Mouse (Mus musculus): ENCODE results near the gene Mypop.
A peak's percentile ranks its signal among the peaks of the same experiment; 100 is the strongest.

The Mypop gene

GRCm38 (mm10) chr7:18990601-18991295 is at the start of gene Mypop:
Gene Mypop, plus strand, starts transcription at chr7:18991245.
- DNase-seq (ENCODE audit: low spot score) = peak; percentile 99

GRCm38 (mm10) chr7:18942376-18942775 is 48.7 kb upstream of the Mypop start:
- DNase-seq (ENCODE audit: low spot score) = no peak

- DNase-seq (ENCODE audit: low spot score) = no peak
Observed at GRCm38 (mm10) chr7:18942815-18943214, 48.2 kb upstream of the Mypop start.

- no peak for DNase-seq (ENCODE audit: low spot score)
Observed at GRCm38 (mm10) chr7:18948151-18948550, 42.9 kb upstream of the Mypop start.

- DNase-seq (ENCODE audit: low spot score) = peak; percentile 24
Observed at GRCm38 (mm10) chr7:18949781-18950522, 41.1 kb upstream of the Mypop start.

GRCm38 (mm10) chr7:18950523-18951315 is 40.3 kb upstream of the Mypop start:
- DNase-seq (ENCODE audit: low spot score) = no peak

GRCm38 (mm10) chr7:18951397-18951796 is 39.6 kb upstream of the Mypop start:
- peak; percentile 14 for DNase-seq (ENCODE audit: low spot score)

- DNase-seq (ENCODE audit: low spot score) = peak; percentile 68
Observed at GRCm38 (mm10) chr7:18957569-18958383, 33.3 kb upstream of the Mypop start.

GRCm38 (mm10) chr7:18958384-18958766 is 32.7 kb upstream of the Mypop start:
- DNase-seq (ENCODE audit: low spot score) = no peak

- DNase-seq (ENCODE audit: low spot score) = no peak
Observed at GRCm38 (mm10) chr7:18959446-18959845, 31.6 kb upstream of the Mypop start.

- peak; percentile 5 for DNase-seq (ENCODE audit: low spot score)
Observed at GRCm38 (mm10) chr7:18962171-18962792, 28.8 kb upstream of the Mypop start.

GRCm38 (mm10) chr7:18962795-18963194 is 28.2 kb upstream of the Mypop start:
- DNase-seq (ENCODE audit: low spot score) = no peak

GRCm38 (mm10) chr7:18963294-18963843 is 27.7 kb upstream of the Mypop start:
- no peak for DNase-seq (ENCODE audit: low spot score)

- DNase-seq (ENCODE audit: low spot score) = no peak
Observed at GRCm38 (mm10) chr7:18965312-18965711, 25.7 kb upstream of the Mypop start.

GRCm38 (mm10) chr7:18967603-18968002 is 23.4 kb upstream of the Mypop start:
- no peak for DNase-seq (ENCODE audit: low spot score)

- DNase-seq (ENCODE audit: low spot score) = no peak
Observed at GRCm38 (mm10) chr7:18970956-18971355, 20.1 kb upstream of the Mypop start.

GRCm38 (mm10) chr7:18978381-18978780 is 12.7 kb upstream of the Mypop start:
- DNase-seq (ENCODE audit: low spot score) = no peak

- DNase-seq (ENCODE audit: low spot score) = no peak
Observed at GRCm38 (mm10) chr7:18986503-18986902, 4.5 kb upstream of the Mypop start.

GRCm38 (mm10) chr7:18987100-18987499 is 3.9 kb upstream of the Mypop start, which contains the start of gene Nanos2:
Gene Nanos2, plus strand, starts transcription at chr7:18987400.
- DNase-seq (ENCODE audit: low spot score) = no peak

- no peak for DNase-seq (ENCODE audit: low spot score)
Observed at GRCm38 (mm10) chr7:18987747-18988146, 3.3 kb upstream of the Mypop start.

- DNase-seq (ENCODE audit: low spot score) = no peak
Observed at GRCm38 (mm10) chr7:18988780-18989179, 2.3 kb upstream of the Mypop start.
